Mouse (Mus musculus): ENCODE data around the gene Tmem240. TPM values are rescaled to one million over a fixed set of nuclear protein-coding genes. Genes with fewer than 3 reads are reported as not detected.
"Not testable (repeated sequence)": the region's sequence is repeated elsewhere in the genome, so short reads cannot be mapped to it uniquely, and the experiment has no call there.

Tmem240 gene
- 0.80 and 0.84 TPM in 2 replicates for polyA plus RNA-seq (2015; fragmentation: Nextera tagmentation; extraction: Ambion mirVana)

DNA sequence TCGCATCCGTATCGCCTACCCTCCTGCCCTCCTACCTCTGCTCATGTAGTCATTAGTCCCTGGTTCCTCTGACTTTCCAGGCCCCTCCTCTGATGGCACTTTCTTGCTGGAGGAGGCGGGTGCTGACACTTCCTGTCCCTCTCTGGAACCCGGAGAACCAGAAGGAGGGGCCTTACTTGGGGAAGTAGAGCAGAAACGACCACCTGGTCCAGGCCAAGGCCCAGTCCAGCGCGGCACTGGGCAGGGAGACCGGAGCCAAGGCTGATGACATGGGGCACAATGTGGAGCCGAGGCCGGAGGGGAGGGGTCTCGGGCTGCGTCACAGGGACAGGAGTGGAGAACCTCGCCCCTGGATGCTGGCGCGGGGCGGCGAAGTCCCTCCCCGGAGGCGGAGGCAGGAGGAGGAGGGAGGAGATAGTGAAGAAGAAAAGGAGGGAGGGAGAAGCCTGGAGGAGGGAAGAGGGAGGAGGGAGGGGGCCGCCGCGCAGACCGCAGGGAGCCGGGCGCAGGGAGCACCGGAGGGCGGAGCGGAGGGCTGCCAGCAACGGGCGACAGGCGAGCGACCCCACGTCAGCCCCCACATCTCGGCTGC, at the start of gene Tmem240:
Tmem240 (plus strand) TSS at position 451 of the 592 bp plus-strand sequence.
- H3K9me3 ChIP-seq = no peaks in the 10 kb centered on the region
- peak within 1 kb of the TSS; percentile 84 for H3K4me2 ChIP-seq (replicated peaks)
- no peaks in the 10 kb centered on the region; the same call in 1 of the 2 replicates for H3K36me3 ChIP-seq
- no peaks in the 10 kb centered on the region for H3K27me3 ChIP-seq (replicated peaks)
- H3K9ac ChIP-seq = peak within 1 kb of the TSS; percentile 78
- H3K27ac ChIP-seq = peak within 1 kb of the TSS; percentile 90
- ATAC-seq = peak; percentile 93
- H3K4me1 ChIP-seq (replicated peaks) = peaks cover 10% of the 10 kb centered on the region
- WGBS = 1% methylated on average over 33 of the region's 35 CpGs
- peak within 1 kb of the TSS; percentile 93 for H3K4me3 ChIP-seq (replicated peaks)

DNA sequence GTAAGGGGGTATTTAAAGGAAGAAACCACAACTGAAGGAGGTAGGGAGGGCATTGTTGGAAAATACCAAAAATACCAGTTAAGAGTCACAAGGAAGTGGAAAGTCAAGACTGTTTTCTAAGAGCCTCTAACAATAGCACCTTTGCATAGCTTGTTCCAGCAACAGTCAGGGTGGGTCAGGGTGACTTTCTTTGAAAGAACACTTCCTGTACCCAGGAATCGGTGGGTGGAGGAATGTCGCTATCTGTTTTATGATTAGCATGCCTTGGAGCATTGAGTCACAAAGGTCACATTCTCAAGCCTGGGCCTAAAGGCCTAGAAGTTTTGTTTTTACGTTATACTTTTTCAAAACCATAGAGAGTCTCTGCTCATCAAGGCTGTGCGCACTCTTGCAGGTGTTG, 46.8 kb upstream of the Tmem240 start:
- not testable (repeated sequence) for H3K4me3 ChIP-seq (replicated peaks); H3K27me3 ChIP-seq (replicated peaks); H3K9ac ChIP-seq; H3K36me3 ChIP-seq; H3K4me1 ChIP-seq (replicated peaks); H3K9me3 ChIP-seq; H3K4me2 ChIP-seq (replicated peaks)
- peak; percentile 64 for ATAC-seq
- 66% methylated on average over 4 of the region's 4 CpGs for WGBS
- peak overlapping the region; percentile 56; the same call in 1 of the 2 replicates for H3K27ac ChIP-seq

DNA sequence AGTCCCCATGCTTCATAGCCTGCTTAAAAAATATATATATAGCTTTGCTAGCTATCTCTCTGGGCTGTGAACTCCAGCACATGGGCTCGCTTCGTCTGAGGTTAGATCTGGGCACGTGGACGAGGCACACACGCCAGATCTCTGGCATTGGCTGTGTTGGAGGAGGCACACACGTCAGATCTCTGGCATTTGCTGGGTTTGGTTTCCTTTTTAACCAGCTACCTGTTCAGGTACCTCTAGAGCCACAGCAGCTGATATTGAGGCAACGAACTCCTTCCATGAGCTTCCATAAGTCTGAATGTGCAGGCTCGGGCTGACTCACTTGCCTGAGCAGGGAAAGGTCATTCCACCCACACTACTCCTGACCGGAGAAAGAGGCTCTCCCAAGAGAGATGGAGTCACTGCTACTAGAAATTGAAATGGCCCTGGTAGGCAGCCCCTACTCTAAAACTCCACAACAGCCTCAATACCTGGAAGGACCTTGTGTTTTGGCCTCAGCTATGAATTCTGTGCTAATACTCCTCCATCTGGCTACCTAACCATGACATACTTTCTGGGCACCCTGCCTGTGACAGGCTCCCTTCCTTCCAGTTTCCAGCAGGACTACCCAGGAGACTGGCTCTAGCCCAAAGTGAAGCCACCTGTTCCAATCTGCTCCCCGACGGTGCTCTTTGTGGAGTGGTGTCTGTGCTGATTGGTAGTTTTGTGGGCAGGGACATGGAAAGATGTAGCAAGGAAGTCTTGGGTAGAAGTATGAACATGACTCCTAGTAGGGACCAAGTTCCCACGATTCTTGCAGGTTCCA, 43.8 kb upstream of the Tmem240 start:
- ATAC-seq = no peak
- Histone ChIP-seq H3K4me3 (replicated peaks) (no peak overlapping the region), H3K9ac (no peak overlapping the region), H3K36me3 (no peaks in the 10 kb centered on the region), H3K27me3 (replicated peaks) (no peaks in the 10 kb centered on the region), H3K4me2 (replicated peaks) (no peak overlapping the region), H3K4me1 (replicated peaks) (peaks cover 14% of the 10 kb centered on the region), H3K9me3 (no peaks in the 10 kb centered on the region), H3K27ac (no peak overlapping the region)
- WGBS = 79% methylated on average over 12 of the region's 12 CpGs

DNA sequence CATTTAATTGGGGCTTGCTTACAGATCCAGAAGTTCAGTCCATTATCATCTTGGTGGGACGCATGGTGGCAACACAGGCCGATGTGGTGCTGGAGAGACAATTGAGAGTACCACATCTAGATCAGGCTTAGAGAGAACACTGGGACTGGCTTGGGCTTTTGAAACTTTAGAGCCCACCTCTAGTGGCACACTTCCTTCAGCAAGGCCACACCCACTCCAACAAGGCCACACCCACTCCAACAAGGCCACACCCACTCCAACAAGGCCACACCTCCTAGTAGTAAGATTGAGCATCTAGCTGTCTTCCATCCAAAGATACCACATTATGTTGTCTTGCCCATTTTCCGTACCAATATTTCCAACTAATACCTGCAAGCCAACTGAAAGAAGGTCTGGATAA, 42.2 kb upstream of the Tmem240 start:
- H3K4me3 ChIP-seq (replicated peaks) = no peak overlapping the region
- no peak overlapping the region for H3K9ac ChIP-seq
- no peak overlapping the region for H3K4me2 ChIP-seq (replicated peaks)
- no peak overlapping the region for H3K27ac ChIP-seq
- H3K27me3 ChIP-seq (replicated peaks) = no peaks in the 10 kb centered on the region
- ATAC-seq = no peak
- WGBS = 91% methylated on average over 3 of the region's 3 CpGs
- H3K4me1 ChIP-seq (replicated peaks) = peaks cover 18% of the 10 kb centered on the region
- no peaks in the 10 kb centered on the region for H3K9me3 ChIP-seq
- no peaks in the 10 kb centered on the region for H3K36me3 ChIP-seq

DNA sequence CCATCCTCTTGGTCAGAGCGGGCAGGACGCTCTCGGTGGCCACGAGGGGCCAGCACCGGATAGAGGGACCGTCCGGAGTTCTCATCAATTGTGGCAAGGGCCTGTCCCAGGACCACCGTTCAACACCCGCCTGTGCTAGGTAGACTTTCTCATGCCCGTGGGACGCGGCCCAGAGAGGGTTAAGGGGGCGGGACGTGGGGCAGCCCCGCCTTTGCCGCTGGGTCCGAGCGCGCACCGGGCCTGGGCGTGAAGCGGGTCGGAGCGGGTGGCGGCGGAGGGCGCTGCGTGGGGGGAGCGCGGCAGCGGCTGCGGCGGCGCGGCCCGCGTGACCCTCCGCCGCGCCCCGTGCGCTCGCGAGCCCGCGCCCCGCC, 40.5 kb upstream of the Tmem240 start, which contains the start of gene Fndc10:
Fndc10 (plus strand) TSS at position 232 of the 371 bp plus-strand sequence.
- H3K9me3 ChIP-seq = no peaks in the 10 kb centered on the region
- H3K27ac ChIP-seq = peak within 1 kb of the TSS; percentile 55; the same call in 1 of the 2 replicates
- peak; percentile 85 for ATAC-seq
- no peaks in the 10 kb centered on the region for H3K27me3 ChIP-seq (replicated peaks)
- peak within 1 kb of the TSS; percentile 97 for H3K4me2 ChIP-seq (replicated peaks)
- no peaks in the 10 kb centered on the region for H3K36me3 ChIP-seq
- under 1% methylated on average over 25 of the region's 47 CpGs for WGBS
- H3K9ac ChIP-seq = peak within 1 kb of the TSS; percentile 72
- H3K4me1 ChIP-seq (replicated peaks) = peaks cover 18% of the 10 kb centered on the region
- H3K4me3 ChIP-seq (replicated peaks) = peak within 1 kb of the TSS; percentile 70

DNA sequence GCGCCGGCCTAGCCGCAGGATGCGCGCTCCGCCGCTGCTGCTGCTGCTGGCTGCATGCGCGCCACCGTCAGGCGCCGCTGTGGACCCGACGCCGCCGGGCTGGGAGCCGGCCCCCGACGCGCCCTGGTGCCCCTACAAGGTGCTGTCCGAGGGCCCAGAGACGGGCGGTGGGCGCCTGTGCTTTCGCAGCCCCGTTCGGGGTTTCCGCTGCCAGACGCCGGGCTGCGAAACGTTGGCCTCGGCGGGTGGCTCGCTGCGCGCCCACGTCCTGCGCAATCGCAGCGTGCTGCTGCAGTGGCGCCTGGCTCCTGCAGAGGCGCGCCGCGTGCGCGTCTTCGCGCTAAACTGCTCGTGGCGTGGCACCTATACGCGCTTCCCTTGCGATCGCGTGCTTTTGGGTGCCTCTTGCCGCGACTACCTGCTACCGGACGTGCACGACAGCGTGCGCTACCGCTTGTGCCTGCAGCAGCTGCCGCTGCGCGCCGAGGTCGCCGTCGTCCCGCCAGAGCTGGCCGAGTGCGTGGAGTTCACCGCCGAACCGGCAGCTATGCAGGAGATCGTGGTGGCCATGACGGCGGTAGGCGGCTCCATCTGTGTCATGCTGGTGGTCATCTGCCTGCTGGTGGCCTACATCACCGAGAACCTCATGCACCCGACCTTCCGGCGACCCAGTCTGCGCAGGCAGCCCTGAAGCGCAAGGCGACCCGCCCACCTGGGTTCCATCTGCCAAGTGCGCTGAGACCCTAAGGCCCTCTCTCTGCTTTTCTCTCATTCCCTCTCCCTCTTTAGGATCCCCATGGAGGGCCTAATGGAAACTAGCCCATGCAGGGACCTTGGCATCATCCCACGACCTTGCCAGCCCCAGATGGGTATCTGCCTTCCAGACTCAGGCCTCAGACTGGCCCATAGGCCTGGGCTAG, 39.9 kb upstream of the Tmem240 start:
- Histone ChIP-seq H3K4me3 (replicated peaks) (peak overlapping the region; percentile 70), H3K4me2 (replicated peaks) (peak overlapping the region; percentile 97), H3K36me3 (no peaks in the 10 kb centered on the region), H3K9ac (peak overlapping the region; percentile 72), H3K9me3 (no peaks in the 10 kb centered on the region), H3K4me1 (replicated peaks) (peaks cover 18% of the 10 kb centered on the region), H3K27ac (peak overlapping the region; percentile 55; the same call in 1 of the 2 replicates), H3K27me3 (replicated peaks) (no peaks in the 10 kb centered on the region)
- WGBS = 1% methylated on average over 87 of the region's 92 CpGs
- ATAC-seq = peak; percentile 77

DNA sequence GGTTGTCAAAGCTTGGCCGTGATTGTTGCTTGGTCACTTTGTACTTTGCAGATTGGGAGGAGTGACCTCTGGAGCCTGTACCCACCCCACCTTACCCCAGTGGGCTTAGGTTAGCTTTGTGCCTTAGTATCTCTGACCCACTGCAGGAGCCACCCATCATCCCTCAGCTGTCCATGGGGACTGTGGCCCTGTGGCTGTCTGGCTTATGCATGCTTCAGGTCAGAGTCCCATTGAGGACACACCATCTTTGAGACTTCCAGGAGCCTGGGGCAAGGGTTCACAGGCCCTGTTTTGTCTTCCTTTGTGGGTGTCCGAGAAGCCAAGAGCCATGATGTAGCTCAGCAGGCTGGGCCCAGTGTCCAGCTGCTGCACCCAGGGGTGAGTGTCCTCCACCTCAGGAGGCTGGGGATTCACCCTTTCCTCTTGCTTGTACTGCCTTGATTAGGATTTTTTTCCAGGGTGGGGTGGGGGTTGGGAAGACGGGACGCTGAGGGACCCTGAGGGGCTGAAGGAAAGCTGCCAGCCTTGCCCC, 39.0 kb upstream of the Tmem240 start:
- Histone ChIP-seq H3K27me3 (replicated peaks) (no peaks in the 10 kb centered on the region), H3K4me3 (replicated peaks) (no peak overlapping the region), H3K9ac (peak overlapping the region; percentile 72; the same call in 1 of the 2 replicates), H3K36me3 (no peaks in the 10 kb centered on the region), H3K27ac (no peak overlapping the region), H3K4me2 (replicated peaks) (peak overlapping the region; percentile 97), H3K9me3 (no peaks in the 10 kb centered on the region), H3K4me1 (replicated peaks) (peaks cover 18% of the 10 kb centered on the region)
- ATAC-seq = no peak
- WGBS = 85% methylated on average over 4 of the region's 4 CpGs

DNA sequence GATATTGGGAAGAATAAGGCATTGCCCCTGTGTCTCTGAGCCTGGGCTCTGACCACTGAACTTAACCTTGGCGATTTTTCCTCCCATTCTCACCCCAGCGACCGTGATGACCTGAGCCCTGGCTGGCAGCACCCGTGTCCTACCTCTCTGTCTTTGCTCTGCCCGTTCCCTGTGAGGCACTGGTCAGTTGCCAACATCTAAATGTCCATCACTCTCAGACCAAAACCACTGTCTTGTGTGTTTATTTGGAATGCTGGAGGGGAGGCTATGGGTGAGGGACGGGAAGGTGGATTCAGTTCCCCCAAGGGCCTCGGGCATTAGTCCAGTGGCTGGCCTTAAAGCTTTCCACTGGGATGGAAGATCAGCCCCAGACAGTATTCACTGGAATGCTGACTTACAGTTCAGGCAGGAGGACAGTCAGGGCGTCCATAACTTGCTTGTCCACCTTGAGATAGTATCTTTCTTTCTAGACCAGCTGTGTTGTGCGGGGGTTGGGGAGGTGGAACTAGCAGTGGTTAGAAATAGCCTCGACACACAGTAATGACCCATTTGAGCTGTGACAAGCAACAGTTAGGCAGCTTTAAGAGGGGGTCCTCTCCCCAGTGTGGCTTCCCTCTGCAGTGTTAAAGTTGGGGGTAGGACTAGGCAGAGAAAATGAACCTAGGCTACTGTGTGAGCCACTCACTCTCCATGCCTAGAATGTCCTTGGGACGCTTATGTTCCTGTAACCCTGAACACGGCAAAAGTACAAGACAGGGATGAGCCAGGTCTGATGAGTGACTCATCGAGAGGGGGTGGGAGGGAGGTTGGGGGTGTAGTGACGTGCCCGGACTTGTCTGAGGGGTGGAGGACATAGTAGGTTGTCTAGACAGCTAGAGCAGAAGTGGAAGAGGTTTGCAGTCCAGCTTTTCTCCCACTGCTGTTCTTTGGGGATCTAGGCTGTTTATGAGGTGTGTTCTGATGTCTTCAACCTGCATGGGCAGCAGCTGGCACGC, 38.0 kb upstream of the Tmem240 start:
- H3K4me2 ChIP-seq (replicated peaks) = peak overlapping the region; percentile 97; the same call in 1 of the 2 replicates
- no peaks in the 10 kb centered on the region for H3K9me3 ChIP-seq
- no peaks in the 10 kb centered on the region for H3K36me3 ChIP-seq
- H3K4me3 ChIP-seq (replicated peaks) = no peak overlapping the region
- H3K27me3 ChIP-seq (replicated peaks) = no peaks in the 10 kb centered on the region
- H3K27ac ChIP-seq = no peak overlapping the region
- ATAC-seq = no peak
- 68% methylated on average over 16 of the region's 16 CpGs for WGBS
- H3K9ac ChIP-seq = no peak overlapping the region
- peaks cover 18% of the 10 kb centered on the region for H3K4me1 ChIP-seq (replicated peaks)

DNA sequence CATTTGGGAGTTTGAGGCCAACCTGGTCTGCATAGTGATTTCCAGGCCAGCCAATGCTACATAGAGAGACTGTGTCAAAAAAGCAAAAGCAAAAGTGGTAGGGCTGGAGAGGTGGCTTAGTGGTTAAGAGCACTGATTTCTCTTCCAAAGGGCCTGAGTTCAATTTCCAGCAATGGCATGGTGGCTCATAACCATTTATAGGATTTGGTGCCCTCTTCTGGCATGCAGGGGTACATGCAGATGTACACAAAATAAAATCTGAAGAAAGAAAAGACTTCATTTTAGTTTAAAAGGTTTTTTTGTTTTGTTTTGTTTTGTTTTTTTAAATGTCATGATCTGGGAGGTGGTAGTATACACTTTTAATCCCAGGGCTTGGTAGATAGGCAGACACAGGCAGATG, 34.2 kb upstream of the Tmem240 start:
- Histone ChIP-seq H3K27me3 (replicated peaks) (no peaks in the 10 kb centered on the region), H3K36me3 (no peaks in the 10 kb centered on the region), H3K9ac (no peak overlapping the region), H3K4me3 (replicated peaks) (no peak overlapping the region), H3K27ac (no peak overlapping the region), H3K4me2 (replicated peaks) (no peak overlapping the region), H3K4me1 (replicated peaks) (peaks cover 7% of the 10 kb centered on the region), H3K9me3 (no peaks in the 10 kb centered on the region)
- ATAC-seq = no peak

DNA sequence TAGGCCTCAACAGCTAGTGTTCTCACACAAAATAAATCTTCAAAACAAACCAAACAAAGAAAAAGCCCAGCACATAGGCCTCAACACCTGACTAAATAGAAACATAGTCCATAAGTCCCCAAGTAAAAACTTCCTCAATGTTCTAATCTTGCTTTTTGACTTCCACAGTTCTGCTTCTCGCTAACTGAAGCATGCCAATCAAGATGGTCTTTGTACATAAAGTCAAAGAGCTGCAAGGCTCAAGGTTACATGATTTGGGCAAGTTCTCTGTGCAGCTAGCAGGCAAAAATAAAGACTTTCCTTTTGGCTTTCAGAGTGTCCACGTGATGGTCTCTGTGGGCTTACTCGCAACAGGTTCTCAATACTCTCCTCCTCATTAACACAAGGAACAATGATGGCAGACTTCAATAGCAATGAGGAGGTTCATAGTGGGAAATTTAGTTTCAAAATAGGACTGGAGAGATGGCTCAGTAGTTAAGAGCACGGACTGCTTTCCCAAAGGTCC, 31.1 kb upstream of the Tmem240 start:
- no peaks in the 10 kb centered on the region for H3K36me3 ChIP-seq
- H3K27me3 ChIP-seq (replicated peaks) = no peaks in the 10 kb centered on the region
- WGBS = 93% methylated on average over 4 of the region's 4 CpGs
- H3K4me2 ChIP-seq (replicated peaks) = no peak overlapping the region
- ATAC-seq = no peak
- peaks cover 7% of the 10 kb centered on the region; the same call in 1 of the 2 replicates for H3K4me1 ChIP-seq (replicated peaks)
- no peak overlapping the region for H3K4me3 ChIP-seq (replicated peaks)
- H3K27ac ChIP-seq = no peak overlapping the region
- H3K9ac ChIP-seq = no peak overlapping the region
- no peaks in the 10 kb centered on the region for H3K9me3 ChIP-seq

Measured in intestine, embryonic 15.5 days (tissue).